Mouse (Mus musculus): ENCODE measurements around the gene Prkar2a. TPM values are rescaled to one million over a fixed set of nuclear protein-coding genes. Genes with fewer than 3 reads are reported as not detected.

Prkar2a gene
- polyA plus RNA-seq, 1 experiment, result 21.5 TPM

DNA sequence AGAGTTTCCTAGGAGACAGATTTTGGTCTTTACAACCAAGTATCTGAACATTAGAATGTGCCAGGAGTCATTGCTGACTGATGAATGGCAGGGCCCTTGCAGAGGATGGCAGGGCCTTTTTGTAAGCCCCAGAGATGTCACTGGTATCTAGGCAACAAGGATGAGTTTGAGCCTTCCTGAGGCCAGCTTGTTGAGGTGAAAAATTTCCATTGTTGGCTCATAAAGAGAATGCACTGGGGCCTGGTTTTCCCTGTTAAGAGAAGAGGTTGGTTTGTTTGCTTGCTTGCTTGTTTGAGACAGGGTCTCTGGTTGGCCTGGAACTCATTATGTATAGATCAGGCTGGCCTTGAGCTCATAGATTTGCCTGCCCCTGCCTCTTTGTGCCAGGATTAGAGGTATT lies 96.3 kb downstream of the Prkar2a start:
- peak overlapping the region; percentile 95 for H3K4me3 ChIP-seq
- H3K4me2 ChIP-seq (ENCODE audit: low read depth), result peak overlapping the region; percentile 87
- no peaks in the 10 kb centered on the region for H3K27me3 ChIP-seq (ENCODE audit: control insufficient read depth, insufficient read depth, insufficient read length)
- peaks cover 68% of the 10 kb centered on the region for H3K79me2 ChIP-seq (ENCODE audit: control insufficient read depth, insufficient read depth)
- peaks cover 12% of the 10 kb centered on the region for H3K36me3 ChIP-seq (ENCODE audit: control insufficient read depth, insufficient read depth)
- no peak overlapping the region for H3ac ChIP-seq (ENCODE audit: control insufficient read depth, insufficient read length)
- TF ChIP-seq SRF (IDR thresholded peaks at IDR 0.05; ENCODE audit: control insufficient read depth, insufficient read length, low read depth) (no peak), POLR2AphosphoS2 (IDR thresholded peaks at IDR 0.05; ENCODE audit: insufficient read length, low read depth) (no peak), MAX (IDR thresholded peaks at IDR 0.05; ENCODE audit: low read depth) (no peak)

GRCm38 (mm10) chr9:108786494-108786893 lies 97.4 kb downstream of the Prkar2a start:
- TF ChIP-seq CEBPB (IDR thresholded peaks at IDR 0.05; ENCODE audit: insufficient read depth, poor library complexity, severe bottlenecking) (peak; percentile 62; the same call in 1 of the 2 replicates), MAX (IDR thresholded peaks at IDR 0.05; ENCODE audit: low read depth) (no peak), USF1 (IDR thresholded peaks at IDR 0.05; ENCODE audit: low read depth) (no peak)

GRCm38 (mm10) chr9:108787080-108787479 lies 98.0 kb downstream of the Prkar2a start:
- H3K36me3 ChIP-seq (ENCODE audit: control insufficient read depth, insufficient read depth), result peaks cover 12% of the 10 kb centered on the region
- no peak overlapping the region for H3K4me3 ChIP-seq
- peak overlapping the region; percentile 51 for H3K4me2 ChIP-seq (ENCODE audit: low read depth)
- H3K79me2 ChIP-seq (ENCODE audit: control insufficient read depth, insufficient read depth), result peaks cover 84% of the 10 kb centered on the region
- TF ChIP-seq REST (IDR thresholded peaks at IDR 0.05; ENCODE audit: insufficient read depth, insufficient read length) (no peak), MAX (IDR thresholded peaks at IDR 0.05; ENCODE audit: low read depth) (no peak), POLR2AphosphoS2 (IDR thresholded peaks at IDR 0.05; ENCODE audit: insufficient read length, low read depth) (no peak), TCF3 (IDR thresholded peaks at IDR 0.05; ENCODE audit: insufficient read length, low read depth) (no peak), E2F4 (IDR thresholded peaks at IDR 0.05; ENCODE audit: insufficient read depth) (no peak), SRF (IDR thresholded peaks at IDR 0.05; ENCODE audit: control insufficient read depth, insufficient read length, low read depth) (no peak), TCF12 (IDR thresholded peaks at IDR 0.05; ENCODE audit: insufficient read depth, poor library complexity, severe bottlenecking) (no peak), USF1 (IDR thresholded peaks at IDR 0.05; ENCODE audit: low read depth) (no peak), MYOD1 (IDR thresholded peaks at IDR 0.05; ENCODE audit: control insufficient read depth in 1 of 3, insufficient read length in 2 of 3, low read depth in 2 of 3) (no peak), POLR2A (IDR thresholded peaks at IDR 0.05; ENCODE audit: insufficient read length, low read depth) (no peak), MYOG (IDR thresholded peaks at IDR 0.05; ENCODE audit: control insufficient read depth in 1 of 3, insufficient read depth in 1 of 3, insufficient read length in 2 of 3, low read depth in 2 of 3) (no peak), CEBPB (IDR thresholded peaks at IDR 0.05; ENCODE audit: insufficient read depth, poor library complexity, severe bottlenecking) (no peak)
- H3ac ChIP-seq (ENCODE audit: control insufficient read depth, insufficient read length), result no peak overlapping the region
- no peaks in the 10 kb centered on the region for H3K27me3 ChIP-seq (ENCODE audit: control insufficient read depth, insufficient read depth, insufficient read length)

More at GRCm38 (mm10) chr9:108786494-108786893, 97.4 kb downstream of the Prkar2a start:
- Histone ChIP-seq H3K27me3 (ENCODE audit: control insufficient read depth, insufficient read depth, insufficient read length) (no peaks in the 10 kb centered on the region), H3K4me3 (peak overlapping the region; percentile 95), H3ac (ENCODE audit: control insufficient read depth, insufficient read length) (no peak overlapping the region), H3K36me3 (ENCODE audit: control insufficient read depth, insufficient read depth) (peaks cover 12% of the 10 kb centered on the region), H3K79me2 (ENCODE audit: control insufficient read depth, insufficient read depth) (peaks cover 78% of the 10 kb centered on the region), H3K4me2 (ENCODE audit: low read depth) (peak overlapping the region; percentile 87)

DNA sequence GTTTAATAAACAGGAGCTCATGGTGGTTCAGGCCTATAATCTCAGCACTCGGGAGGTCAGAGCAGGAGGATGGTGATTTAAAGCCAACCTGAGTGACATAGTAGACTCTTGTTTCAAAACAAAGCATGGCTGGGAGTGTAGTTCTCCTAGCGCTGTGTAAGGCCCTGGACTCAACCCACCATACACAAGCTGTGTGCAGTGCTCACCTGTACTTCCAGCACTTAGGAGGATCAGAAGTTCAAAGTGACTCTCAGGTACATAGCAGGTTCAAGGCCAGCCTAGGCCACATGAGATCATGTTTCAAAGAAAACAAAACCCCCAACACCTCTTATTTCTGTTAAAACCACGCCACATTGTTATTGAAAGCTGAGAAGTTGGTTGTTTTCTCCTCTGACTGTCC lies 99.6 kb downstream of the Prkar2a start:
- Histone ChIP-seq H3K27me3 (ENCODE audit: control insufficient read depth, insufficient read depth, insufficient read length) (no peaks in the 10 kb centered on the region), H3ac (ENCODE audit: control insufficient read depth, insufficient read length) (no peak overlapping the region), H3K4me2 (ENCODE audit: low read depth) (no peak overlapping the region), H3K4me3 (no peak overlapping the region), H3K79me2 (ENCODE audit: control insufficient read depth, insufficient read depth) (peaks cover 100% of the 10 kb centered on the region), H3K36me3 (ENCODE audit: control insufficient read depth, insufficient read depth) (peaks cover 12% of the 10 kb centered on the region)
- no peak for TF ChIP-seq MAX (IDR thresholded peaks at IDR 0.05; ENCODE audit: low read depth)
- no peak for TF ChIP-seq MYOD1 (IDR thresholded peaks at IDR 0.05; ENCODE audit: control insufficient read depth in 1 of 3, insufficient read length in 2 of 3, low read depth in 2 of 3)
- no peak for TF ChIP-seq MYOG (IDR thresholded peaks at IDR 0.05; ENCODE audit: control insufficient read depth in 1 of 3, insufficient read depth in 1 of 3, insufficient read length in 2 of 3, low read depth in 2 of 3)
- TF ChIP-seq CEBPB (IDR thresholded peaks at IDR 0.05; ENCODE audit: insufficient read depth, poor library complexity, severe bottlenecking), result no peak

DNA sequence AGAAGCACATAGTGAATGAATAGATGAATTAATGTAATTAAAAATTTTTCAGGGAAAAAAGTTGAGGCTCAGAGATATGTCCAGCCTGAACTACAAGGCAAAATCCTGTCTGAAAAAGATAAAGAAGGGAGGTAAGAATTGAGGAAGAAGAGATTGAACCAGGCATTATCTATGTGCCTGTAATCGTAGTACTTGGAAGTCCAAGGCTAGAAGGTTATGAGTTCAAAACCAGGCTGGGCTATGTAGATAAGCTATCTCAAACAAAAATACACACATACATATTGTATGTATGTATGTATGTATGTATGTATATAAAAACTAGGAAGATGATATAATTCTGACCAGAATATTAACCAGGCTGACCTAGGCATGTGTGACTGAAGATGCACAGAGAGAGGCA lies 103.2 kb downstream of the Prkar2a start:
- no peak overlapping the region for H3ac ChIP-seq (ENCODE audit: control insufficient read depth, insufficient read length)
- no peak overlapping the region for H3K4me3 ChIP-seq
- TF ChIP-seq USF1 (IDR thresholded peaks at IDR 0.05; ENCODE audit: low read depth) (no peak), POLR2A (IDR thresholded peaks at IDR 0.05; ENCODE audit: insufficient read length, low read depth) (no peak), MYOG (IDR thresholded peaks at IDR 0.05; ENCODE audit: control insufficient read depth in 1 of 3, insufficient read depth in 1 of 3, insufficient read length in 2 of 3, low read depth in 2 of 3) (no peak), REST (IDR thresholded peaks at IDR 0.05; ENCODE audit: insufficient read depth, insufficient read length) (no peak), CEBPB (IDR thresholded peaks at IDR 0.05; ENCODE audit: insufficient read depth, poor library complexity, severe bottlenecking) (no peak), POLR2AphosphoS2 (IDR thresholded peaks at IDR 0.05; ENCODE audit: insufficient read length, low read depth) (no peak), TCF3 (IDR thresholded peaks at IDR 0.05; ENCODE audit: insufficient read length, low read depth) (no peak), SRF (IDR thresholded peaks at IDR 0.05; ENCODE audit: control insufficient read depth, insufficient read length, low read depth) (no peak), MYOD1 (IDR thresholded peaks at IDR 0.05; ENCODE audit: control insufficient read depth in 1 of 3, insufficient read length in 2 of 3, low read depth in 2 of 3) (no peak), MAX (IDR thresholded peaks at IDR 0.05; ENCODE audit: low read depth) (no peak), TCF12 (IDR thresholded peaks at IDR 0.05; ENCODE audit: insufficient read depth, poor library complexity, severe bottlenecking) (no peak), E2F4 (IDR thresholded peaks at IDR 0.05; ENCODE audit: insufficient read depth) (no peak)
- peaks cover 100% of the 10 kb centered on the region for H3K79me2 ChIP-seq (ENCODE audit: control insufficient read depth, insufficient read depth)
- H3K4me2 ChIP-seq (ENCODE audit: low read depth), result peak overlapping the region; percentile 27
- H3K27me3 ChIP-seq (ENCODE audit: control insufficient read depth, insufficient read depth, insufficient read length), result no peaks in the 10 kb centered on the region
- H3K36me3 ChIP-seq (ENCODE audit: control insufficient read depth, insufficient read depth), result peaks cover 7% of the 10 kb centered on the region
